Mouse (Mus musculus): ENCODE measurements around the gene Gnb2.

DNA sequence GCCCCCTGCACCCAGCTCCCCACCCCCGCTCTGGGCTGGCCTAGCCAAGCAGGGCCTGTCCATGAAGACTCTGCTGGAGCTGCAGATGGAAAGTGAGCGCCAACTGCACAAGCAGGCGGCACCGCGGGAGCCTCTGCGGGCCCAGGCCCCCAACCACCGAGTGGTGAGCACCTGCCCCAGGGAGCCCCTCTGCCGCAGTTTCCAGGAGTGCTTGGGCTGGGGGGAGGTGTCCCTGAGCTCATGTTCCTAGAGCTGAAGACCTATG, 9.1 kb downstream of the Gnb2 start:
- TF ChIP-seq POLR2A (IDR thresholded peaks at IDR 0.05; ENCODE audit: low read depth, low read length) (no peak), CTCF (IDR thresholded peaks at IDR 0.05; ENCODE audit: extremely low read depth, insufficient read depth, insufficient read length, insufficient replicate concordance) (no peak)
